Mouse (Mus musculus) cerebral cortex, adult 2 months (tissue): Measurements from ENCODE around the gene Ogdhl.

Experiments used
- WGBS: fragments of 180-500 bp; shearing (Covaris S2); methylation state at CpG from one replicate; pipeline ENCODE4 v1.1.7; 2018; 5-methylcytosine and 5-hydroxymethylcytosine counted together

Ogdhl gene

GRCm38 (mm10) chr14:32380099-32380480, 58.3 kb downstream of the Ogdhl start:
- 60% methylated on average over 3 of the region's 3 CpGs for WGBS

DNA sequence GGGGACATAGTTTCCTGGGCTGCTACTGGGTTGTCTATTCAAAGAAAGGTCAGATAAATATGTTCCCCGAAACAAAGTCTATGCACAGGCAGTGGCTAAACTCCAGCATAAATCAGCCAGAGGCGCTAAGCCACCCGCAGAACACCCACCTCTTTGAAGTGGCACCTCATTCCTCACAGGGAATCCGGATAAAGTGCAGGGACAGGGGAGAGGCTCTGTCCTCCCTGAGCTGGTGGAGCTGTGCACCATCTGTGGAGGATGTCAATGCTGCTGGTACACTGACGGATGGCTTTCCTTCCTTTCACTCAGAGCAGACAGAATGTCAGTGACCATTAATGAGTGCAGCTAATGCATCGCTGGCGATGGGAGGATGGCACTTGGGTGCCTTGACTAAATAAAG, 59.2 kb downstream of the Ogdhl start:
- WGBS, result 23% methylated on average over 7 of the region's 7 CpGs

- WGBS, result 28% methylated on average over 15 of the region's 15 CpGs
These were observed 59.8 kb downstream of the Ogdhl start for GRCm38 (mm10) chr14:32381619-32382018.

GRCm38 (mm10) chr14:32388196-32388595, 66.4 kb downstream of the Ogdhl start, which contains the start of gene 1700024G13Rik:
Gene 1700024G13Rik (minus strand): TSS chr14:32388391.
- WGBS, result 30% methylated on average over 13 of the region's 13 CpGs
